Mouse (Mus musculus): ENCODE measurements around the gene Bcl2. TPM values are rescaled to one million over a fixed set of nuclear protein-coding genes. Genes with fewer than 3 reads are reported as not detected.

The Bcl2 gene
- polyA plus RNA-seq, 1 experiment from 2014 or later, result 20.1 TPM

- H3K9ac ChIP-seq, result no peak overlapping the region
- no peak overlapping the region for H3K27ac ChIP-seq
- no peaks in the 10 kb centered on the region for H3K9me3 ChIP-seq
- H3K4me1 ChIP-seq, result peaks cover 6% of the 10 kb centered on the region; the same call in 1 of the 2 replicates
- no peak overlapping the region for H3K4me3 ChIP-seq
- no peaks in the 10 kb centered on the region for H3K27me3 ChIP-seq
- no peak for ATAC-seq (ENCODE audit: borderline replicate concordance, extremely low read depth, low FRiP score, low TSS enrichment)
- no peak overlapping the region for H3K4me2 ChIP-seq
- no peaks in the 10 kb centered on the region for H3K36me3 ChIP-seq
- WGBS, result 89% methylated on average over 1 of the region's 1 CpGs
These were observed 117.7 kb downstream of the Bcl2 start for GRCm38 (mm10) chr1:106596380-106596779.

- no peaks in the 10 kb centered on the region for H3K9me3 ChIP-seq
- no peaks in the 10 kb centered on the region for H3K36me3 ChIP-seq
- 78% methylated on average over 6 of the region's 6 CpGs for WGBS
- H3K27ac ChIP-seq, result no peak overlapping the region
- H3K9ac ChIP-seq, result no peak overlapping the region
- H3K4me2 ChIP-seq, result no peak overlapping the region
- no peaks in the 10 kb centered on the region for H3K27me3 ChIP-seq
- no peak overlapping the region for H3K4me3 ChIP-seq
- H3K4me1 ChIP-seq, result peaks cover 9% of the 10 kb centered on the region; the same call in 1 of the 2 replicates
- no peak for ATAC-seq (ENCODE audit: borderline replicate concordance, extremely low read depth, low FRiP score, low TSS enrichment)
These were observed 118.7 kb downstream of the Bcl2 start for GRCm38 (mm10) chr1:106595286-106595885.

- Histone ChIP-seq H3K4me3 (no peak overlapping the region), H3K36me3 (no peaks in the 10 kb centered on the region), H3K9me3 (no peaks in the 10 kb centered on the region), H3K27ac (no peak overlapping the region), H3K4me2 (no peak overlapping the region), H3K27me3 (no peaks in the 10 kb centered on the region), H3K4me1 (0 out of 2 replicates have a peak, but pooled peaks cover 6% of the 10 kb centered on the region), H3K9ac (no peak overlapping the region)
- 24% methylated on average over 2 of the region's 2 CpGs for WGBS
- ATAC-seq (ENCODE audit: borderline replicate concordance, extremely low read depth, low FRiP score, low TSS enrichment), result no peak
These were observed 122.8 kb downstream of the Bcl2 start for GRCm38 (mm10) chr1:106591180-106591774.

GRCm38 (mm10) chr1:106589141-106589540 lies 124.9 kb downstream of the Bcl2 start:
- WGBS, result 37% methylated on average over 2 of the region's 2 CpGs
- Histone ChIP-seq H3K4me2 (no peak overlapping the region), H3K36me3 (no peaks in the 10 kb centered on the region), H3K9me3 (no peaks in the 10 kb centered on the region), H3K27me3 (no peaks in the 10 kb centered on the region), H3K9ac (no peak overlapping the region), H3K4me1 (peaks cover 9% of the 10 kb centered on the region; the same call in 1 of the 2 replicates), H3K4me3 (no peak overlapping the region), H3K27ac (no peak overlapping the region)
- ATAC-seq (ENCODE audit: borderline replicate concordance, extremely low read depth, low FRiP score, low TSS enrichment), result no peak

GRCm38 (mm10) chr1:106587866-106588470 lies 126.1 kb downstream of the Bcl2 start:
- H3K9ac ChIP-seq, result no peak overlapping the region
- no peaks in the 10 kb centered on the region for H3K36me3 ChIP-seq
- peak overlapping the region; percentile 43; the same call in 1 of the 2 replicates for H3K27ac ChIP-seq
- WGBS, result 53% methylated on average over 4 of the region's 4 CpGs
- no peaks in the 10 kb centered on the region for H3K27me3 ChIP-seq
- H3K4me1 ChIP-seq, result peaks cover 20% of the 10 kb centered on the region
- no peaks in the 10 kb centered on the region for H3K9me3 ChIP-seq
- no peak overlapping the region for H3K4me3 ChIP-seq
- H3K4me2 ChIP-seq, result no peak overlapping the region
- peak; percentile 81 for ATAC-seq (ENCODE audit: borderline replicate concordance, extremely low read depth, low FRiP score, low TSS enrichment)

GRCm38 (mm10) chr1:106586761-106587160 lies 127.3 kb downstream of the Bcl2 start:
- H3K9me3 ChIP-seq, result no peaks in the 10 kb centered on the region
- H3K4me2 ChIP-seq, result no peak overlapping the region
- no peak overlapping the region for H3K4me3 ChIP-seq
- WGBS, result 78% methylated on average over 6 of the region's 6 CpGs
- H3K27ac ChIP-seq, result no peak overlapping the region; the same call in 1 of the 2 replicates
- no peaks in the 10 kb centered on the region for H3K36me3 ChIP-seq
- ATAC-seq (ENCODE audit: borderline replicate concordance, extremely low read depth, low FRiP score, low TSS enrichment), result no peak
- H3K9ac ChIP-seq, result no peak overlapping the region
- no peaks in the 10 kb centered on the region for H3K27me3 ChIP-seq
- H3K4me1 ChIP-seq, result peaks cover 23% of the 10 kb centered on the region

GRCm38 (mm10) chr1:106585349-106585748 lies 128.7 kb downstream of the Bcl2 start:
- H3K4me2 ChIP-seq, result no peak overlapping the region

GRCm38 (mm10) chr1:106584824-106585223 lies 129.2 kb downstream of the Bcl2 start:
- H3K27me3 ChIP-seq, result no peaks in the 10 kb centered on the region
- H3K9ac ChIP-seq, result no peak overlapping the region
- no peak for ATAC-seq (ENCODE audit: borderline replicate concordance, extremely low read depth, low FRiP score, low TSS enrichment)
- no peak overlapping the region for H3K27ac ChIP-seq
- no peak overlapping the region for H3K4me3 ChIP-seq
- H3K9me3 ChIP-seq, result no peaks in the 10 kb centered on the region
- no peak overlapping the region for H3K4me2 ChIP-seq
- 75% methylated on average over 2 of the region's 2 CpGs for WGBS
- no peaks in the 10 kb centered on the region for H3K36me3 ChIP-seq
- H3K4me1 ChIP-seq, result peaks cover 21% of the 10 kb centered on the region

More at GRCm38 (mm10) chr1:106585349-106585748, 128.7 kb downstream of the Bcl2 start:
- Histone ChIP-seq H3K27me3 (no peaks in the 10 kb centered on the region), H3K9ac (no peak overlapping the region), H3K4me1 (peaks cover 21% of the 10 kb centered on the region), H3K4me3 (no peak overlapping the region), H3K36me3 (no peaks in the 10 kb centered on the region), H3K9me3 (no peaks in the 10 kb centered on the region), H3K27ac (no peak overlapping the region)
- ATAC-seq (ENCODE audit: borderline replicate concordance, extremely low read depth, low FRiP score, low TSS enrichment), result no peak

- Histone ChIP-seq H3K9me3 (no peaks in the 10 kb centered on the region), H3K4me2 (no peak overlapping the region), H3K27ac (no peak overlapping the region), H3K4me3 (no peak overlapping the region), H3K4me1 (peaks cover 21% of the 10 kb centered on the region), H3K36me3 (no peaks in the 10 kb centered on the region), H3K27me3 (no peaks in the 10 kb centered on the region), H3K9ac (no peak overlapping the region)
- WGBS, result 85% methylated on average over 4 of the region's 4 CpGs
- no peak for ATAC-seq (ENCODE audit: borderline replicate concordance, extremely low read depth, low FRiP score, low TSS enrichment)
These were observed 129.8 kb downstream of the Bcl2 start for GRCm38 (mm10) chr1:106584273-106584672.

GRCm38 (mm10) chr1:106583245-106584241 lies 130.5 kb downstream of the Bcl2 start:
- no peak overlapping the region for H3K9ac ChIP-seq
- no peaks in the 10 kb centered on the region for H3K36me3 ChIP-seq
- H3K27me3 ChIP-seq, result no peaks in the 10 kb centered on the region
- peak overlapping the region; percentile 9; the same call in 1 of the 2 replicates for H3K27ac ChIP-seq
- 42% methylated on average over 13 of the region's 14 CpGs for WGBS
- H3K9me3 ChIP-seq, result no peaks in the 10 kb centered on the region
- ATAC-seq (ENCODE audit: borderline replicate concordance, extremely low read depth, low FRiP score, low TSS enrichment), result no peak
- H3K4me2 ChIP-seq, result no peak overlapping the region
- H3K4me3 ChIP-seq, result no peak overlapping the region
- H3K4me1 ChIP-seq, result peaks cover 21% of the 10 kb centered on the region

- H3K9ac ChIP-seq, result no peak overlapping the region
- no peaks in the 10 kb centered on the region for H3K36me3 ChIP-seq
- H3K4me1 ChIP-seq, result peaks cover 21% of the 10 kb centered on the region
- no peak overlapping the region for H3K27ac ChIP-seq
- H3K27me3 ChIP-seq, result no peaks in the 10 kb centered on the region
- no peak overlapping the region for H3K4me2 ChIP-seq
- no peak overlapping the region for H3K4me3 ChIP-seq
- 79% methylated on average over 3 of the region's 3 CpGs for WGBS
- ATAC-seq (ENCODE audit: borderline replicate concordance, extremely low read depth, low FRiP score, low TSS enrichment), result no peak
- H3K9me3 ChIP-seq, result no peaks in the 10 kb centered on the region
These were observed 131.3 kb downstream of the Bcl2 start for GRCm38 (mm10) chr1:106582810-106583209.
